Mouse (Mus musculus) intestine, embryonic 16.5 days (tissue): Measurements from ENCODE around the gene Tspan9. TPM values are rescaled to one million over a fixed set of nuclear protein-coding genes. Genes with fewer than 3 reads are reported as not detected.

Experiments
- ATAC-seq: fragments of 200-750 bp; cut with Nextera tagmentation; 2 replicates; pipeline ENCODE4 v1.8.0; 2017; ENCODE audit warnings: moderate TSS enrichment, moderate library complexity
- H3K27ac ChIP-seq: fragments of 300-500 bp; sonication (generic); 2 replicates; pipeline ENCODE4 v1.5.1; 2014; ENCODE audit warnings: mild to moderate bottlenecking, low read length
- H3K27me3 ChIP-seq: fragments of 300-500 bp; sonication (generic); replicated peaks from 2 replicates; pipeline ENCODE4 v1.6.1; 2014; ENCODE audit warnings: low read length, control low read depth, mixed read lengths; ENCODE audit not compliant: control insufficient read depth, insufficient read depth
- H3K36me3 ChIP-seq: fragments of 300-500 bp; sonication (generic); 2 replicates; pipeline ENCODE4 v1.6.1; 2014; ENCODE audit warnings: low read length, control low read depth; ENCODE audit not compliant: control insufficient read depth, insufficient read depth
- H3K4me1 ChIP-seq: fragments of 300-500 bp; sonication (generic); 2 replicates; pipeline ENCODE4 v1.6.1; 2014; ENCODE audit warnings: low read length, control low read depth, mixed read lengths; ENCODE audit not compliant: control insufficient read depth, insufficient read depth
- H3K4me2 ChIP-seq: fragments of 300-500 bp; sonication (generic); 2 replicates; pipeline ENCODE4 v1.6.1; 2014; ENCODE audit warnings: low read depth, low read length, control low read depth
- H3K4me3 ChIP-seq: fragments of 300-500 bp; sonication (generic); 2 replicates; pipeline ENCODE4 v1.5.1; 2014; ENCODE audit warnings: mild to moderate bottlenecking, low read length
- H3K9ac ChIP-seq: fragments of 300-500 bp; sonication (generic); 2 replicates; pipeline ENCODE4 v1.6.1; 2014; ENCODE audit warnings: low read depth, low read length
- H3K9me3 ChIP-seq: fragments of 300-500 bp; sonication (generic); 2 replicates; pipeline ENCODE4 v1.6.1; 2016; ENCODE audit warnings: low read length, control low read depth; ENCODE audit not compliant: control insufficient read depth
- WGBS: fragments of 180-500 bp; shearing (Covaris S2); extraction: QIAGEN DNeasy Blood & Tissue Kit; methylation state at CpG from one replicate; pipeline ENCODE4 v1.1.7; 2014; 5-methylcytosine and 5-hydroxymethylcytosine counted together
- polyA plus RNA-seq: library from polyadenylated mRNA; unstranded; fragments of >200 nt; fragmentation: Nextera tagmentation; extraction: Ambion mirVana; gene quantifications from 2 replicates; pipeline ENCODE4 v1.2.1, GENCODE M21; 2015

Gene Tspan9
- polyA plus RNA-seq, 1 experiment from 2014 or later, result 94.1 TPM

DNA sequence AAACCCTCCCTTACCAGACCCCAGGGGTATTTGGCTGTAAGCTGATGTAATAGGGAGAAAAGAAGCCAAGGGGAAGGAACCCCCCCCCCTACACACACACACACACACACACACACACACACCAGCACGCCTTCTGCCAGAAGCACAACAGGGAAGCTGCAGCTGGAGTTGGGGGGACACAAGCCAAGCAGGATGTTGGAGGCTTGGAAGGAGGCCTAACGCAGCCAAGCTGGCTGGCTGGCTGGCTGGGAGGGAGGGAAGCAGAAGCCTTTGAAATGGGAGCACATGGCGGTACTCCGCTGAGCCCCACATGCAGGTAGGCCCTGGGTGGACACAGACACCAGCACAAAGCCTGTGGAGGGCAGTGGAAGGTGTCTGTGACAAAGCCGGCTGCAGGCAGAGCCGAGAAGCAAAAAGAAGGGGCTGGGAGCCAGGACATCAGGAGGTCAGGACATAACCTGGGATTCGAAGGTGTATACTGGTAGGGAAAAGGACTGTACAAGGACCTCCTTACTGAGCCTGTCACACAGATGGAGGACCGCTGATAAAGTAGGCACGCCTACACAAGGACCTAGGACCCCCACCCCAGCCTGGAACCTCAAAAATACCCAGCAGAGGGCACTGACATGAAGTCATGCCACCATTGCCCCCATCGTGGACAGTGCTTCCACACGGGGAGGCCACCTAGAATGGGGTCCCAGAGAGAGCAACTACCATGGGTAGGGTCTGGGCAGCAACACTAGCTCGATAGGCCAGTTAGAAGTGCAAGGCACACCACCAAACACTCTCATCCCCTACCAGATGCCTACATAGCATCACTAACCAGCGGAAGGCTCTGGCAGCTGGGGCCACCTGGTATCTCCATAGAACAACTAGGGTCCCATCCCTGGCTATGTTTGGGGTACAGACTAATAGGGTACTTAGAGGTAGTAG is 53.4 kb downstream of the Tspan9 start:
- WGBS, result 71% methylated on average over 13 of the region's 13 CpGs
- Histone ChIP-seq H3K4me2 (no peak overlapping the region), H3K9me3 (no peaks in the 10 kb centered on the region), H3K9ac (0 out of 2 replicates have a peak overlapping the region, but pooled peaks have one; percentile 12), H3K4me3 (no peak overlapping the region), H3K27ac (no peak overlapping the region), H3K27me3 (no peaks in the 10 kb centered on the region), H3K4me1 (peaks cover 25% of the 10 kb centered on the region), H3K36me3 (no peaks in the 10 kb centered on the region)
- ATAC-seq, result peak; percentile 45

DNA sequence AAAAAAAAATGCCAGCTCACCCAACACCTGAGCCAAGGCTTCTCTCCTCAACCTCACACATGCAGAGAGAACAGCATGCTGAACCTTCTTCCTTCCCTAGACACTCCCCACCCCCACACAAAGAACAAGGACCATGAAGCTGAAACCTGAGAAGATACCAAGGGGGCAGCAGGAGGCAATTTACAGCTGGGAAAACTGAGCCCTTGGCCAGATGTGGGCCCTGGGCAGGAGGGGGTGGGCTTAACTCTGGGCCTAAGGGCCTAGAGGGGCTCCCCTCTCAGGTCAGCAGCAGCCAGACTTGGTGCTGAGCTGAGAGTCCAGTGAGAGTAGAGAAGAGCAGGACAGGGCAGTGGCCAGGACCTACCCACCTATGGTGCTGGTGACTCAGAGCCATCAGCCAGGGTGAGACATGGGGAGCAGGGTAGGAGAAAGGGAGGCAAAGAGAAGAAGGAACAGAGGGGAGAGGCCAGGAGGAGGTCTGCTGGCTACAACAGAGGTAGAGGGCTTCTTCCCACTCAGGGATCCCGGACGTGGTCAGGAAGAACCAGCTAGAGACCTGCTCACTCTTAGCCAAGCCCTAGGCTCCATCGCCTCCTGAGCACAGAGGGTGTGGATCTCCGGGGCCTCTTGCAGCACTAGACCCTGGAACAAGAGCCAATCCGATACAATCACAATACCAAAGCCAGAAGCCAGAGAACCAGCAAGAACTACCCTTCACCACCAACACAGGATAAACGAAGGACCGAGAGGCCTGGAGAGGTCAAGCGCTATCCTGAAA is 54.5 kb downstream of the Tspan9 start:
- ATAC-seq, result no peak
- Histone ChIP-seq H3K4me1 (peaks cover 25% of the 10 kb centered on the region), H3K36me3 (no peaks in the 10 kb centered on the region), H3K27me3 (no peaks in the 10 kb centered on the region), H3K9ac (0 out of 2 replicates have a peak overlapping the region, but pooled peaks have one; percentile 7), H3K9me3 (no peaks in the 10 kb centered on the region), H3K27ac (0 out of 2 replicates have a peak overlapping the region, but pooled peaks have one; percentile 3), H3K4me2 (no peak overlapping the region), H3K4me3 (no peak overlapping the region)
- WGBS, result 73% methylated on average over 8 of the region's 8 CpGs

DNA sequence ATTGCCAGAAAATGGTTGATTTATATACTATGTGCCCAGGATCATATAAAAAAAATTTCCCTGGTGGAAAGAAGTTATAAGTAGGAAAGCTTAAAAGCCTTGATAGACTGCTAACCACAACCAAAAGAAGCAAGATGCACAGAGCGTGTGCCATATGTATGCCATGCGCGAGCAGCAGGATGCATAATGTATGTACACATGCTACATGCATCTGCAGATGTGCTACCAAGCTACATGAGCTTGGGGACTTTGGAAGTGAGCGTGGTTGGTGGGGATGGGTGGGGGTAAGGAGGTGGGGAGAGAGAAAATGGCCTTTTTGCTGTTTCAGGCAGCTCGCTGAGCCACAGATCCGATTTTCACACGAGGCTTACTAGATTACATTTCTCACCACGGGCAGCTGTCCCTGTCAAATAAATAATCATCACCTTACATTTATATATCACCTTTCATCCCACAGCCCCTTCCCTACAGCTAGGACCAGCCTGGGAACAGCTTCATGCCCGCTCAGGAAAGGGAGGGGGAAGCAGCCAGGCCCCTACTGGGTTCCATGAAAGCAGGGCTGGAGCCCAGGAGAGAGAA is 57.8 kb downstream of the Tspan9 start:
- H3K9me3 ChIP-seq, result no peaks in the 10 kb centered on the region
- peaks cover 22% of the 10 kb centered on the region for H3K4me1 ChIP-seq
- no peaks in the 10 kb centered on the region for H3K36me3 ChIP-seq
- no peak overlapping the region for H3K4me3 ChIP-seq
- no peaks in the 10 kb centered on the region for H3K27me3 ChIP-seq
- H3K27ac ChIP-seq, result no peak overlapping the region
- ATAC-seq, result no peak
- WGBS, result 71% methylated on average over 9 of the region's 9 CpGs
- H3K4me2 ChIP-seq, result no peak overlapping the region
- no peak overlapping the region for H3K9ac ChIP-seq

DNA sequence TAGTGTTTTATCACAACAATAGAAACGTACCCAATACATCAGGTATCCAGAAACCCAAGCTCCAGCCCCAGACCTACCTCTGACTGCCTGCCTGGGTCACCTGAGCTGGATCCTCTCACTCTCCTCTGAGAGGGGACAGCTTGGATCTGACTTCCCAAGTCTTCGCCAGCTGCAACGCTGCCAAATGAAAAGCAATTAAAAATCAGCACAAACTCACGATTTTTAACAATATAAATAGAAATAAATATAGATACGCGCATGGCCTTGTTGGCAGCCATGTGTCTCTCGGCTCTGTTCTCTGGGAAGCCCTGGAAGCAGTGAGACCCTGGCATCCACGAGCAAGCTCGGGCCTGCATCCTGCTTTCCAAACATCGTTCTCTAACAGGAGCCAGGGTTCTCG is 60.1 kb downstream of the Tspan9 start:
- 82% methylated on average over 11 of the region's 11 CpGs for WGBS
- no peak overlapping the region for H3K4me3 ChIP-seq
- no peak for ATAC-seq

DNA sequence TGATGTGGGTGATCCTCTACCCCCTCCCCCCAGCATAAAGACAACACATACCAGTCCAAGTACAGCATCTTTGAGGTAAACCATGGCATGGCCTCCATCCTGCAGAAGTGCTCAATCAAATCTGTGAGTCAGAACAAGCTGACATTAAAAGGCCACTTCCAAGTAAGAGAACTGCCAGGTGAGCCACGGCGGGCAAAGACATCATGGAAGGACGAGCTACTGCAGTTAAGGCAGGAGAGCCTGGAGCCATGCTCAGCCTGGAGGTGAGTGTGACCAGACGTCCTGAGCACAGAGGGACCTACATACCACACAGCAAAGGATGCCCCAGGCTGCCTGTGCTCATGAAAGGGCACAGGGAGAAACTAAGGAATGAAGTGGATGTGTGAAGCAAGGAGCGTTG is 61.6 kb downstream of the Tspan9 start:
- no peak for ATAC-seq
- Histone ChIP-seq H3K27ac (no peak overlapping the region), H3K27me3 (no peaks in the 10 kb centered on the region), H3K9ac (no peak overlapping the region), H3K4me1 (peaks cover 29% of the 10 kb centered on the region), H3K9me3 (no peaks in the 10 kb centered on the region), H3K4me3 (no peak overlapping the region), H3K36me3 (no peaks in the 10 kb centered on the region), H3K4me2 (no peak overlapping the region)
- WGBS, result 91% methylated on average over 5 of the region's 5 CpGs

More for the DNA sequence above, 60.1 kb downstream of the Tspan9 start:
- Histone ChIP-seq H3K36me3 (no peaks in the 10 kb centered on the region), H3K4me1 (peaks cover 20% of the 10 kb centered on the region), H3K9me3 (no peaks in the 10 kb centered on the region), H3K27ac (no peak overlapping the region), H3K4me2 (no peak overlapping the region), H3K9ac (no peak overlapping the region), H3K27me3 (no peaks in the 10 kb centered on the region)

DNA sequence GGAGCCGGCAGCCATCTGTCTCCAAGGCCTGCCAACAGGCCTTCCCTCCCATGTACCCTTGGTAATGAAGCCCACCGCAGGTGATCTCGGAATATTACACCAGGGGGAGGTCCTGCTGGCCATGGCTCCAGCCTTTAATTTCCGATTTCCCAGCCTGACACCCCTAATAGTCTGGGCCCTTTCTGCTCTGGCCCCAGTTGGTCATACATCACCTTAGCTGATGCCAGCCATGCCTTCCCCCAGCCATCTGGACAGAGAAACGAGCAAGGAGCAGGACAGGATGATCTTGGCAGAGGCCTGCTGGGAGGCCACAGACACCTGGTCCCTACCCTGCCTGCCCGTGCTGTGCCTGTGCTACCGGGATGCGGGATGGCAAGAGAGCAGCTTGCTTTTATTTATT is 62.1 kb downstream of the Tspan9 start:
- Histone ChIP-seq H3K9me3 (no peaks in the 10 kb centered on the region), H3K4me2 (no peak overlapping the region), H3K36me3 (no peaks in the 10 kb centered on the region), H3K4me1 (peaks cover 31% of the 10 kb centered on the region), H3K9ac (no peak overlapping the region), H3K27me3 (no peaks in the 10 kb centered on the region), H3K4me3 (no peak overlapping the region), H3K27ac (no peak overlapping the region)
- 87% methylated on average over 8 of the region's 8 CpGs for WGBS
- no peak for ATAC-seq

DNA sequence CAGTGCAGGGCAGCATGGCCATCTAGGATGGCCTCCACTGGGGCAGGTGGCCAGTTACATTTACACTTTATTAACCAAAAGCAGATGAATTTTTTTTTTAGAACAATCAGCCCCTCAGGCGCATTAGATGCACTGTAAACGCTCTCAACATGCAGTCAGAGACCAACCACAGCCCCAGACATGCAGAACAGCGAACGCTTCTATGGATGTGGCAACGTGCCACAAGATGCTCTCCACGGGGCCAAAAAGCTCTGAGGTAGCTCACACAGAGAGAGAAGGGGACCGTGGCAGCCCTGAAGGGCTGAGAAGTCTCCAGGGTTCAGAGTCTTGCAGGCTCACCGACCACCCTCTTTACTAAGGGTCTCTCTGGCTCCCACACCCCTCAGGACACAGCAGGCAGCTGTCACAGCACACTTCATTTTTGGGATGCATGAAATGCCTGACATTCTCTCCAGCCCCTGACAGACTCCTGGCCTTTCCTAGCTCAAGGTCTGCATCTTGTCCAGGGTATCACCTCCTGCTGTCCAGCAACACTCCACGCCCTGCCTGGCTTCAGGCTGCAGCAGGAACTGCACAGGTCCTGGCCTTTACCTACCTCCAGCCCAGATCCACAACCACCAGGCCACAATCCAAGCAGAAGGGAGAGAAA is 63.7 kb downstream of the Tspan9 start:
- ATAC-seq, result no peak
- no peak overlapping the region for H3K4me2 ChIP-seq
- no peak overlapping the region for H3K27ac ChIP-seq
- no peaks in the 10 kb centered on the region for H3K9me3 ChIP-seq
- H3K27me3 ChIP-seq, result no peaks in the 10 kb centered on the region
- 58% methylated on average over 9 of the region's 9 CpGs for WGBS
- H3K36me3 ChIP-seq, result no peaks in the 10 kb centered on the region
- H3K4me3 ChIP-seq, result no peak overlapping the region
- no peak overlapping the region for H3K9ac ChIP-seq
- peaks cover 41% of the 10 kb centered on the region for H3K4me1 ChIP-seq

DNA sequence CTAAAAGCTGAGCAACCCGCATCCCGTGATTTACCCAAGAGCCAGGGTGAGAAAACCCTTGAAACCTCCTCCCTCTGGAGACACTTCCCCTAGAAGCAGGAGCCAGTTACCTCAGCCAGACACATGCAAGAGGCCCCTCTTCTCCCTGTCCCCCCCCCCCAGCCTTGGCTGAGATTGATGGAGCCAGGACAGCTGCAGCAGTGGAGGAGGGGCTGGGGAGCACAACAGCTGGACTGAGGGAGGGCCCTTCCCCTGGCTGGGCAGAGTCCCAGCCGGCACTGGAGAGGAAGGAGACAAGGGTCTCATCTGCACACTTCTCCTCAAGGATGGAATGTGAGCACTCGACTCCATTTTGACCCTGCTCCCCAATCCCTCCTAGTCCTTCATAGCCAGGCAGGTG is 64.9 kb downstream of the Tspan9 start:
- Histone ChIP-seq H3K27me3 (no peaks in the 10 kb centered on the region), H3K4me3 (no peak overlapping the region), H3K27ac (no peak overlapping the region), H3K9me3 (no peaks in the 10 kb centered on the region), H3K9ac (no peak overlapping the region), H3K36me3 (no peaks in the 10 kb centered on the region), H3K4me2 (no peak overlapping the region), H3K4me1 (peaks cover 44% of the 10 kb centered on the region)
- ATAC-seq, result peak; percentile 81
- WGBS, result 36% methylated on average over 4 of the region's 4 CpGs
